Mouse (Mus musculus): ENCODE results near the gene Mid1.
"Not testable (repeated sequence)": the region's sequence is repeated elsewhere in the genome, so short reads cannot be mapped to it uniquely, and the experiment has no call there.

The Mid1 gene

DNA sequence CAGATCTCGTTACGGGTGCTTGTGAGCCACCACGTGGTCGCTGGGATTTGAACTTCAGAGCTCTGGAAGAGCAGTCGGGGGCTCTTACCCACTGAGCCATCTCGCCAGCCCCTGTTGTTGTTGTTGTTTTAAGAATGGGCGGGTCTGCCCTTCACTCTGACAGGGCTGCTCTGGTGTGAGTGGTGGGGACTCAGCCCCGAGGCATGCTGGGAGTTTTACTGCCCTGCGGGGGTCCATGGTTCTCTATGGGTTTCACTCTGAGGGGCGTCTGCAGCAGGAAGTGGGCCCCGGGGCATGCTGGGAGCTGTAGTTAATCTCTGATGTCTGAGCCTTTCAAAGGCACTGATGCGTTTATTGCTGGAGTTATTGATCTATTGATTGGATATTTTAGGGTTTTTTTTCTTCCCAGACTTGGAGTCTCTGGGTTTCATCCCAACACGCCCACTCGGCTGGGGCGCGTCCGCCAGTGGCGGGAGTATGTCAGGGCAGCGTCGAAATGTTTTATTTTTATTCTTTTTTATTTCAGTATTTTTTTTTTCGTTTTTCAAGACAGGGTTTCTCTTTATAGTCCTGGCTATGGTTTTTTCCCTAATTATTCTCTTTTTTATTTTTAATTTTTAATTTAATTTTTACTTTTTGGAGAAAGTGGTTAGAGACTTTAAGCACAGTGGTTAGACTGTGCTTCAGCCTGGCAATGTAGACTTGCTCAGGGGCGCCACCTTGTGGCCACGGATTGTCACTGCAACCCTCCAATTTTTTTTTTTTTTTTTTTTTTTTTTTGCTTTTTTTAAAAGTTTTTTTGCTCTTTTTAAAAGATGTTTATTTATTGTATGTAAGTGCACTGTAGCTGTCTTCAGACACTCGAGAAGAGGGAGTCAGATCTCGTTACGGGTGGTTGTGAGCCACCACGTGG is 332.6 kb downstream of the Mid1 start:
- DNase-seq (ENCODE audit: low spot score): peak; percentile 79

DNA sequence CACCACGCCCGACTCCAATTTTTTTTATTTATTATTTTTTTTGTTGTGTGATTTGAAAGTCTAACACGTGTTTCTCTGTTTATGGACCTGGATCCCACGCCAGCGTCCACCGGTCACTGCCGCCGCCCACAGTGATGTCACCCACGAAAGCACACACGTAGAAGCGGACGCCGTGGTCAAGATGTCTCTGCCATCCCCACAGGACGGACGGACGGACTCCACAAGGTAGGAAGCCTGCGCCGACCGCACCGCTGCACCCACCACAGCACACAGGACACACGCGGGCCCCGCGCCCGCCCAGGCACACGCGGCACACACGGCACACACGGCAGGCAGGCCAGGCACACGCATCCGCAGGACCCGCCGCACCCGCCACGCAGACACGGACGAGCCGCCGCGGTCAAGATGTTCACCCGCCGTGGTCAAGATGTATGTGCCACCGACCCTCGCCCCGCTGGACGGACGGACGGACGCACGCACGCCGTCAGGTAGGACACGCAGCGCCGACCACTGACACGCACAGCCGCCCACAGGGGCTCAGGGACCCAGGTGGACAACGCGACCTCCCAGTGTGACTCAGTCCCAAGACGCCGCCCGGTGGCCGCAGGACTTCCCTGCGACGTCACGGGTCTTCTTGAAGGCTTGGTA is 333.7 kb downstream of the Mid1 start:
- peak; percentile 77 for DNase-seq (ENCODE audit: low spot score)

DNA sequence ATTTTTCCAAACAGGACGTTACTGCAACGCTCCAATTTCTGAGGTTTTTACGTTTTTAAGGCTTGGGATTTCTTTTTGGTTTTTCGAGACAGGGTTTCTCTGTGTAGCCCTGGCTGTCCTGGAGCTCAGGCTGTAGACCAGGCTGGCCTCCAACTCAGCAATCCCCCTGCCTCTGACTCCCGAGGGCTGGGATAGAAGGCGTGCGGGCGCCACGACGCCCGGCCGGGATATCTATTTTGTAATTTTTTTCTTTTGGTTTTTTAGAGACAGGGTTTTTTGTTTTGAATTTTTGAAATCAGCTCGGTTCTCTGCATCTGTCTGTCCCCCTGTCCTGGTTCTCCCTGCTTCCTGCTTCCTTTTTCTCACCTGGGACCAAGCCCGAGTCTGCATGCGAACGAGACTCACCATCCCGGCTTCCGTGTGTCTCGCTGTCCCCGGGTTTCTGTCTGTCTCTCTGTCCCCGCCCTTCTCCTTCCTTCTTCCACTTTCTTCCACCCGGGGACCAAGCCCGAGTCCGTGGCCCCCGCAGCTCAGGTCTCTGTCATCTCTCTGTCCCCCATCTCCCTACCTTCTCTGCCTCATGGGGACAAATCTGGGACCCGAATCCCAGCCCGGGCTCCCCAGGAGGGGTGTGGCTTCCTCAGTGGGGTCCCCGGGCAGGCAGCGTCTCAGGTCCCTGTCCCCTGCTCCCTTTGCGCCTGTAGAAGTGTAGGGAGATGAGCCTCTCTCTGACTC is 334.4 kb downstream of the Mid1 start:
- DNase-seq (ENCODE audit: low spot score): peak; percentile 68

DNA sequence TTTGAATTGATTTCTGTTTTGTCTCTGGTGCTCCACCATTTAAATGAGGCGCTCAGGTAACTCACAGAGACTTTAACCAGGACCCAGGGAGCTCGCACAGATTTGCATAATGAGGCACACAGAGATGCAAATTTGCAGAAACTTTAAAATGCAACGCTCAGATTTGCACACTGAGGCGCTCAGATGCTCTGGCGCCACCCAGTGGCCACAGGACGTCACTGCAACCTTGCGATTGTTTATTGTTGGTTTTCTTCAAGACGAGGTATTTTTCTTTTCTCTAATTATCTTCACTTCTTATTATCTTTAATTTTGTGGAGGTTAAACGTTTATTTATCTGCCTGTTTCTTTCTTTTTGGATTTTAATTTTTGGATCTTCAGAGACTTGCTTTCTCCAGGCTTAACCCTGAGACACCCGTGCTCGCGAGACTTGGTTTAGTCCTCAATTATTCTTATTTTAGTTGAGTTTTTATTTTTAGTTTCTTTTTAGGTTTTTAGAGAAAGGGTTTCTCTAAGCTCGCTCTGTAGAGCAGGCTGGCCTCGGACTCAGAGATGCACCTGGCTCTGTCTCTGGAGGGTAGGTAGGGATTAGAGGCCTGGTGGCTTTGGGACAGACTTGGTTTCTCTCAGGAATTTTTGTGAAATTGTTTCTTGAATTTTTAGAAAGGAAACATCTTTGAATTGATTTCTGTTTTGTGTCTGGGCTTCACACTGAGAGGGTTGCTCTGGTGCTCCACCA is 335.1 kb downstream of the Mid1 start:
- peak; percentile 96 for DNase-seq (ENCODE audit: low spot score)

DNA sequence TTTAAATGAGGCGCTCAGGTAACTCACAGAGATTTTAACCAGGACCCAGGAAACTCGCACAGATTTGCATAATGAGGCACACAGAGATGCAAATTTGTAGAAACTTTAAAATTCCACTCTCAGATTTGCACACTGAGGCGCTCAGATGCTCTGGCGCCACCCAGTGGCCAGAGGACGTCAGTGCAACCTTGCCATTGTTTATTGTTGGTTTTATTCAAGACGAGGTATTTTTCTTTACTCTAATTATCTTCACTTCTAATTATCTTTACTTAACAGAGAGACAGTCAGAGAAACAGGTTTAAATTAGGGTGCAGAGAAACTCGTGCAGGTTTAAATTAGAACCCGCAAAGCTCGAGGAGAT is 335.7 kb downstream of the Mid1 start:
- peak; percentile 80 for DNase-seq (ENCODE audit: low spot score)

DNA sequence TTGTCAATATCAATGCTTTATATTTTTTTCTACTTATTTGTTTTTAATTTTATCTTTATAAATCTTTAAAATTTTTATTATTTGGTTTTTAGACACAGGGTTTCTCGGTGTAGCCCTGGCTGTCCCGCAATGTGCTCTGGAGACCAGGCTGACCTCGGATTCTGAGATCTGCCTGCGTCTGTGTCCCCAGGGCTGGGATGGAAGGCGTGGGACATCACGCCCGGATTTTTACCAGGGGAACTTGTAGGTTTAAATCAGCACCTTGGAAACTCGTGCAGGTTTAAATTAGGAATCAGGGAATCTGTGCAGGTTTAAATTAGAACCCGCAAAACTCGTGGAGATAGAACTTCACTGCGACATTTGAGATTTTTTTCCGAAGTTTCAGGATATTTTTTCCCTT is 336.2 kb downstream of the Mid1 start:
- DNase-seq (ENCODE audit: low spot score): not testable (repeated sequence)

DNA sequence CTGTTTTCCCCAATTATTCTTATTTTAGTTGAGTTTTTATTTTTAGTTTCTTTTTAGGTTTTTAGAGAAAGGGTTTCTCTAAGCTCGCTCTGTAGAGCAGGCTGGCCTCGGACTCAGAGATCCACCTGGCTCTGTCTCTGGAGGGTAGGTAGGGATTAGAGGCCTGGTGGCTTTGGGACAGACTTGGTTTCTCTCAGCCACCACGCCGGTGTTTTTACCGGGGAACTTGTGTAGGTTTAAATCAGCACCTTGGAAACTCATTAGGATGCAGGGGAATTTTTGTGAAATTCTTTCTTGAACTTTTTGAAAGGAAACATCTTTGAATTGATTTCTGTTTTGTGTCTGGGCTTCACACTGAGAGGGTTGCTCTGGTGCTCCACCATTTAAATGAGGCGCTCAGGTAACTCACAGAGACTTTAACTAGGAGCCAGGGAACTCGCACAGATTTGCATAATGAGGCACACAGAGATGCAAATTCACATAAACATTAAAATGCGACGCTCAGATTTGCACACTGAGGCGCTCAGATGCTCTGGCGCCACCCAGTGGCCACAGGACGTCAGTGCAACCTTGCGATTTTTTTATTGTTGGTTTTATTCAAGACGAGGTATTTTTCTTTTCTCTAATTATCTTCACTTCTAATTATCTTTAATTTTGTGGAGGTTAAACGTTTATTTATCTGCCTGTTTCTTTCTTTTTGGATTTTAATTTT is 336.9 kb downstream of the Mid1 start:
- DNase-seq (ENCODE audit: low spot score): peak; percentile 59
